Mouse (Mus musculus): Measurements from ENCODE around the gene Abca12. TPM values are rescaled to one million over a fixed set of nuclear protein-coding genes. Genes with fewer than 3 reads are reported as not detected.

Abca12 gene
- polyA plus RNA-seq, 2 experiments: not detected

- ATAC-seq (ENCODE audit: insufficient read depth) (no peak), DNase-seq (ENCODE audit: low read depth in 3 of 3, low spot score in 3 of 3) (no peak)
- Histone ChIP-seq H3K27me3 (ENCODE audit: control insufficient read depth, insufficient read depth, low read length) (no peaks in the 10 kb centered on the region), H3K4me3 (ENCODE audit: insufficient read depth in 1 of 2, low read depth in 2 of 2, low read length in 2 of 2) (no peak overlapping the region), H3K9ac (replicated peaks) (no peak overlapping the region), H3K9me3 (ENCODE audit: control insufficient read depth, low read length) (no peaks in the 10 kb centered on the region), H3K4me1 (replicated peaks; ENCODE audit: control insufficient read depth in 2 of 2, insufficient read depth in 2 of 2, low read length in 1 of 2) (no peaks in the 10 kb centered on the region), H3K27ac (no peak overlapping the region), H3K36me3 (replicated peaks; ENCODE audit: control insufficient read depth, insufficient read depth, low read depth) (no peaks in the 10 kb centered on the region), H3K4me2 (ENCODE audit: low read depth) (no peak overlapping the region)
- TF ChIP-seq CTCF (IDR thresholded peaks at IDR 0.05; ENCODE audit: low read depth): no peak
- TF ChIP-seq EP300 (IDR thresholded peaks at IDR 0.05; ENCODE audit: low read depth): no peak
- 57% methylated on average over 4 of the region's 4 CpGs for WGBS (ENCODE audit: insufficient replicate concordance)
Observed at GRCm38 (mm10) chr1:71195333-71195732, 219.4 kb downstream of the Abca12 start.

GRCm38 (mm10) chr1:71193931-71194330 lies 220.8 kb downstream of the Abca12 start:
- WGBS (ENCODE audit: insufficient replicate concordance): 80% methylated on average over 1 of the region's 1 CpGs
- no peak overlapping the region for H3K27ac ChIP-seq
- no peaks in the 10 kb centered on the region for H3K4me1 ChIP-seq (replicated peaks; ENCODE audit: control insufficient read depth in 2 of 2, insufficient read depth in 2 of 2, low read length in 1 of 2)
- H3K9ac ChIP-seq (replicated peaks): no peak overlapping the region
- H3K4me2 ChIP-seq (ENCODE audit: low read depth): no peak overlapping the region
- TF ChIP-seq CTCF (IDR thresholded peaks at IDR 0.05; ENCODE audit: low read depth) (no peak), EP300 (IDR thresholded peaks at IDR 0.05; ENCODE audit: low read depth) (no peak)
- no peaks in the 10 kb centered on the region for H3K9me3 ChIP-seq (ENCODE audit: control insufficient read depth, low read length)
- DNase-seq (ENCODE audit: low read depth in 3 of 3, low spot score in 3 of 3) (no peak), ATAC-seq (ENCODE audit: insufficient read depth) (no peak)
- no peaks in the 10 kb centered on the region for H3K36me3 ChIP-seq (replicated peaks; ENCODE audit: control insufficient read depth, insufficient read depth, low read depth)
- H3K27me3 ChIP-seq (ENCODE audit: control insufficient read depth, insufficient read depth, low read length): no peaks in the 10 kb centered on the region
- no peak overlapping the region for H3K4me3 ChIP-seq (ENCODE audit: insufficient read depth in 1 of 2, low read depth in 2 of 2, low read length in 2 of 2)

Other genes starting within 250 kb of the Abca12 start
- gene Atic, start 142.2 kb upstream of the Abca12 start, polyA plus RNA-seq (2012; rRNA removed): 25.8 and 36.5 TPM in 2 replicates
- gene Atic, start 142.2 kb upstream of the Abca12 start, polyA plus RNA-seq (2014; fragmentation: Nextera tagmentation; extraction: Ambion mirVana): 35.9 and 38.6 TPM in 2 replicates
- 71.4 and 99.5 TPM in 2 replicates for gene Fn1, start 238.3 kb upstream of the Abca12 start, polyA plus RNA-seq (2012; rRNA removed)
- gene Fn1, start 238.3 kb upstream of the Abca12 start, polyA plus RNA-seq (2014; fragmentation: Nextera tagmentation; extraction: Ambion mirVana): 78.8 and 84.7 TPM in 2 replicates

Data from liver, embryonic 14.5 days (tissue).